Mouse (Mus musculus) heart, adult 2 months (tissue): Measurements from ENCODE around the gene Hist1h1a. TPM values are rescaled to one million over a fixed set of nuclear protein-coding genes. Genes with fewer than 3 reads are reported as not detected.

Experiments
- DNase-seq, 2 experiments: peaks; one replicate each; pipeline ENCODE4 v3.0.0; 2021
- H3K27ac ChIP-seq: fragments of 200-600 bp; 2 replicates; pipeline ENCODE4 v1.8.1; 2022
- H3K27me3 ChIP-seq: fragments of 200-500 bp; 2 replicates; pipeline ENCODE4 v1.6.1; 2012; ENCODE audit warnings: mild to moderate bottlenecking, low read length, inconsistent platforms, mixed read lengths; ENCODE audit not compliant: control insufficient read depth, insufficient read depth
- H3K36me3 ChIP-seq: fragments of 200-500 bp; 2 replicates; pipeline ENCODE4 v1.6.1; 2012; ENCODE audit warnings: low read length, inconsistent platforms; ENCODE audit not compliant: control insufficient read depth, insufficient read depth
- H3K4me1 ChIP-seq: fragments of 200-500 bp; 2 replicates; pipeline ENCODE4 v1.6.1; 2011; ENCODE audit warnings: low read length; ENCODE audit not compliant: control insufficient read depth, insufficient read depth
- H3K4me3 ChIP-seq: fragments of 200-600 bp; 2 replicates; pipeline ENCODE4 v1.8.1; 2022
- H3K79me2 ChIP-seq: fragments of 200-500 bp; replicated peaks from 2 replicates; pipeline ENCODE4 v1.6.1; 2012; ENCODE audit warnings: mild to moderate bottlenecking, inconsistent platforms, low read length, moderate library complexity, mixed read lengths; ENCODE audit not compliant: control insufficient read depth, insufficient read depth
- H3K9ac ChIP-seq: fragments of 200-500 bp; 2 replicates; pipeline ENCODE4 v1.6.1; 2012; ENCODE audit warnings: low read depth, mild to moderate bottlenecking, control low read depth, inconsistent platforms, low read length, mixed read lengths
- CTCF ChIP-seq: fragments of 200-600 bp; IDR thresholded peaks from 2 replicates; pipeline ENCODE4 v1.8.1; 2022; ENCODE audit warnings: antibody characterized with exemption, mild to moderate bottlenecking, moderate library complexity
- EP300 ChIP-seq: fragments of 200-500 bp; IDR thresholded peaks from 2 replicates; pipeline ENCODE4 v1.6.1; 2011; ENCODE audit warnings: low read depth, low read length, control low read depth; ENCODE audit not compliant: insufficient read depth
- POLR2A ChIP-seq: fragments of 200-500 bp; IDR thresholded peaks from 2 replicates; pipeline ENCODE4 v1.6.1; 2011; ENCODE audit warnings: mild to moderate bottlenecking, low read depth, low read length, control low read depth; ENCODE audit not compliant: insufficient read depth
- WGBS: fragments of 180-500 bp; shearing (Covaris S2); methylation state at CpG from one replicate; pipeline ENCODE4 v1.1.7; 2018; 5-methylcytosine and 5-hydroxymethylcytosine counted together
- intact Hi-C: fragments of 180-260 bp; cut with DNase I; formaldehyde crosslinking; loops from one replicate; pipeline ENCODE4 v1.15.1; 2025
- microRNA-seq, 2 experiments: library from miRNA; unstranded; fragments of <30 nt; microRNA quantifications; one replicate each; pipeline ENCODE4 v1.2.0; 2021
- polyA plus RNA-seq: library from polyadenylated mRNA; depleted of rRNA; stranded (reverse); fragments of >200 nt; gene quantifications from 2 replicates; pipeline ENCODE4 v1.2.3, GENCODE M21; 2012; rRNA removed
- total RNA-seq, 2 experiments: library from RNA; stranded (reverse); gene quantifications; 2 replicates each; pipeline ENCODE4 v1.2.3; 2021

The Hist1h1a gene
- total and polyA plus RNA-seq, 3 experiments: 0.21 to 3.4 (median 2.0) TPM

GRCm38 (mm10) chr13:23778339-23778738, 14.9 kb downstream of the Hist1h1a start:
- no peak for DNase-seq
- Histone ChIP-seq H3K4me3 (no peak overlapping the region), H3K79me2 (no peaks in the 10 kb centered on the region), H3K27me3 (no peaks in the 10 kb centered on the region), H3K36me3 (no peaks in the 10 kb centered on the region), H3K4me1 (no peaks in the 10 kb centered on the region), H3K9ac (no peak overlapping the region), H3K27ac (no peak overlapping the region)
- TF ChIP-seq CTCF (no peak), EP300 (no peak), POLR2A (no peak)
- WGBS: 90% methylated on average over 7 of the region's 7 CpGs
- intact Hi-C loops: no loop called here

- H3K4me1 ChIP-seq: no peaks in the 10 kb centered on the region
- intact Hi-C loops: no loop called here
- no peak overlapping the region for H3K9ac ChIP-seq
- H3K4me3 ChIP-seq: no peak overlapping the region
- no peak overlapping the region for H3K27ac ChIP-seq
- WGBS: 72% methylated on average over 4 of the region's 4 CpGs
- no peak for TF ChIP-seq EP300
- no peak for TF ChIP-seq POLR2A
- no peak for TF ChIP-seq CTCF
- H3K36me3 ChIP-seq: no peaks in the 10 kb centered on the region
- H3K79me2 ChIP-seq: no peaks in the 10 kb centered on the region
- no peak for DNase-seq
- H3K27me3 ChIP-seq: no peaks in the 10 kb centered on the region
Observed at GRCm38 (mm10) chr13:23779025-23779424, 15.6 kb downstream of the Hist1h1a start.

GRCm38 (mm10) chr13:23792520-23792919, 29.1 kb downstream of the Hist1h1a start:
- H3K4me3 ChIP-seq: no peak overlapping the region
- intact Hi-C loops: loop anchor here (5.0 kb wide), 1 partner anchor 505 kb away; no protein-coding TSS in a partner anchor
- H3K36me3 ChIP-seq: no peaks in the 10 kb centered on the region
- DNase-seq: peak in 1 of 2 experiments; percentile 8
- no peak overlapping the region for H3K9ac ChIP-seq
- no peaks in the 10 kb centered on the region for H3K4me1 ChIP-seq
- no peaks in the 10 kb centered on the region for H3K27me3 ChIP-seq
- WGBS: 41% methylated on average over 2 of the region's 2 CpGs
- no peak overlapping the region for H3K27ac ChIP-seq
- TF ChIP-seq EP300 (no peak), CTCF (peak; percentile 93; the same call in 1 of the 2 replicates), POLR2A (no peak)
- H3K79me2 ChIP-seq: no peaks in the 10 kb centered on the region

GRCm38 (mm10) chr13:23799405-23799804, 35.9 kb downstream of the Hist1h1a start:
- Histone ChIP-seq H3K79me2 (no peaks in the 10 kb centered on the region), H3K4me3 (no peak overlapping the region), H3K36me3 (no peaks in the 10 kb centered on the region), H3K27ac (no peak overlapping the region), H3K9ac (no peak overlapping the region), H3K4me1 (no peaks in the 10 kb centered on the region), H3K27me3 (no peaks in the 10 kb centered on the region)
- 68% methylated on average over 5 of the region's 5 CpGs for WGBS
- no peak for TF ChIP-seq CTCF
- TF ChIP-seq POLR2A: no peak
- no peak for TF ChIP-seq EP300
- DNase-seq: no peak
- intact Hi-C loops: no loop called here

- Histone ChIP-seq H3K9ac (no peak overlapping the region), H3K4me3 (no peak overlapping the region), H3K4me1 (no peaks in the 10 kb centered on the region), H3K79me2 (no peaks in the 10 kb centered on the region), H3K27ac (no peak overlapping the region), H3K27me3 (no peaks in the 10 kb centered on the region), H3K36me3 (no peaks in the 10 kb centered on the region)
- intact Hi-C loops: no loop called here
- no peak for DNase-seq
- WGBS: 80% methylated on average over 2 of the region's 2 CpGs
- TF ChIP-seq EP300 (no peak), POLR2A (no peak)
Observed at GRCm38 (mm10) chr13:23804532-23804931, 41.1 kb downstream of the Hist1h1a start.

- no peak within 1 kb of the TSS for H3K9ac ChIP-seq
- H3K4me3 ChIP-seq: no peak within 1 kb of the TSS
- no peaks in the 10 kb centered on the region for H3K4me1 ChIP-seq
- H3K79me2 ChIP-seq: no peaks in the 10 kb centered on the region
- 80% methylated on average over 15 of the region's 15 CpGs for WGBS
- no peak for TF ChIP-seq EP300
- H3K27ac ChIP-seq: no peak within 1 kb of the TSS
- intact Hi-C loops: no loop called here
- DNase-seq: no peak
- H3K27me3 ChIP-seq: no peaks in the 10 kb centered on the region
- no peaks in the 10 kb centered on the region for H3K36me3 ChIP-seq
Observed at GRCm38 (mm10) chr13:23806422-23807052, 43.1 kb downstream of the Hist1h1a start, which contains the start of gene Slc17a2. Slc17a2 (plus strand) TSS chr13:23806993.

Small RNA genes within 50 kb of the gene (microRNA-seq; reads per million reads assigned to microRNA genes)
- gene Gm44314 (0 reads per million in 2 experiments), gene Gm44484 (0 reads per million in 2 experiments)

Other genes with a start within 250 kb of the Hist1h1a start
Only the 30 nearest of the 37 such genes appear.
- gene Hist1h1d, start 210.4 kb upstream of the Hist1h1a start, total RNA-seq: under 1 TPM; 0.86 to 0.91 TPM
- 0.04 and 0.09 TPM in 2 replicates for gene Hist1h1d, start 210.4 kb upstream of the Hist1h1a start, polyA plus RNA-seq
- 10 to 100 TPM; 14.0 to 14.6 TPM for gene Hist1h3e, start 201.3 kb upstream of the Hist1h1a start, total RNA-seq
- 1.8 and 2.0 TPM in 2 replicates for gene Hist1h3e, start 201.3 kb upstream of the Hist1h1a start, polyA plus RNA-seq
- gene Hist1h2ae, start 192.4 kb upstream of the Hist1h1a start, total RNA-seq: 1 to 10 TPM; 1.8 to 2.8 TPM
- 0.49 and 0.50 TPM in 2 replicates for gene Hist1h2ae, start 192.4 kb upstream of the Hist1h1a start, polyA plus RNA-seq
- gene Hist1h2bg, start 192.3 kb upstream of the Hist1h1a start, total RNA-seq: 10 to 100 TPM; 16.4 to 19.5 TPM
- 3.3 TPM in 2 replicates for gene Hist1h2bg, start 192.3 kb upstream of the Hist1h1a start, polyA plus RNA-seq
- 1 to 10 TPM; 5.2 to 8.4 TPM for gene Hist1h2bf, start 189.5 kb upstream of the Hist1h1a start, total RNA-seq
- 1.00 TPM in 1 of 2 replicates, not detected in the other for gene Hist1h2bf, start 189.5 kb upstream of the Hist1h1a start, polyA plus RNA-seq
- 1 to 10 TPM; 1.4 to 2.8 TPM for gene Hist1h2ad, start 189.3 kb upstream of the Hist1h1a start, total RNA-seq
- 0.61 TPM in 1 of 2 replicates, not detected in the other for gene Hist1h2ad, start 189.3 kb upstream of the Hist1h1a start, polyA plus RNA-seq
- gene Hist1h3d, start 187.9 kb upstream of the Hist1h1a start, total RNA-seq: 1 to 10 TPM; 1.5 to 2.3 TPM
- gene Hist1h3d, start 187.9 kb upstream of the Hist1h1a start, polyA plus RNA-seq: 1.1 and 1.6 TPM in 2 replicates
- gene Hist1h4d, start 182.1 kb upstream of the Hist1h1a start, total RNA-seq: 10 to 100 TPM; 47.3 to 51.7 TPM
- 1.7 and 2.5 TPM in 2 replicates for gene Hist1h4d, start 182.1 kb upstream of the Hist1h1a start, polyA plus RNA-seq
- 1 to 10 TPM; 8.8 to 9.8 TPM for gene Hist1h2be, start 142.5 kb upstream of the Hist1h1a start, total RNA-seq
- 2.4 and 4.9 TPM in 2 replicates for gene Hist1h2be, start 142.5 kb upstream of the Hist1h1a start, polyA plus RNA-seq
- 10 to 100 TPM; 20.4 to 28.8 TPM for gene Hist1h1e, start 141.1 kb upstream of the Hist1h1a start, total RNA-seq
- gene Hist1h1e, start 141.1 kb upstream of the Hist1h1a start, polyA plus RNA-seq: 1.3 and 3.2 TPM in 2 replicates
- 1 to 10 TPM; 1.3 to 1.6 TPM for gene Hist1h2ac, start 79.7 kb upstream of the Hist1h1a start, total RNA-seq
- 0.57 and 0.76 TPM in 2 replicates for gene Hist1h2ac, start 79.7 kb upstream of the Hist1h1a start, polyA plus RNA-seq
- 10 to 100 TPM; 73.4 to 78.7 TPM for gene Hist1h2bc, start 79.5 kb upstream of the Hist1h1a start, total RNA-seq
- 119 and 135 TPM in 2 replicates for gene Hist1h2bc, start 79.5 kb upstream of the Hist1h1a start, polyA plus RNA-seq
- gene Hist1h1t, start 67.9 kb upstream of the Hist1h1a start, total RNA-seq: not detected
- not detected in 2 replicates for gene Hist1h1t, start 67.9 kb upstream of the Hist1h1a start, polyA plus RNA-seq
- 10 to 100 TPM; 42.3 to 45.8 TPM for gene Hist1h4c, start 65.2 kb upstream of the Hist1h1a start, total RNA-seq
- 1.5 and 3.2 TPM in 2 replicates for gene Hist1h4c, start 65.2 kb upstream of the Hist1h1a start, polyA plus RNA-seq
- gene Hfe, start 52.8 kb upstream of the Hist1h1a start, total RNA-seq: 10 to 100 TPM; 58.9 to 62.8 TPM
- 16.8 and 21.1 TPM in 2 replicates for gene Hfe, start 52.8 kb upstream of the Hist1h1a start, polyA plus RNA-seq
- gene Hist1h1c, start 24.9 kb upstream of the Hist1h1a start, total RNA-seq: 100 to 1,000 TPM; 147 to 185 TPM
- 55.5 and 80.0 TPM in 2 replicates for gene Hist1h1c, start 24.9 kb upstream of the Hist1h1a start, polyA plus RNA-seq
- gene Hist1h3c, start 18.1 kb upstream of the Hist1h1a start, total RNA-seq: 1 to 10 TPM in 1 of 2 experiments, not detected in 1; 2.5 TPM
- 0.64 TPM in 1 of 2 replicates, not detected in the other for gene Hist1h3c, start 18.1 kb upstream of the Hist1h1a start, polyA plus RNA-seq
- 1 to 10 TPM; 3.2 to 4.9 TPM for gene Hist1h2bb, start 16.9 kb upstream of the Hist1h1a start, total RNA-seq
- 0.47 and 0.76 TPM in 2 replicates for gene Hist1h2bb, start 16.9 kb upstream of the Hist1h1a start, polyA plus RNA-seq
- 1 to 10 TPM; 4.4 to 6.7 TPM for gene Hist1h2ab, start 12.5 kb upstream of the Hist1h1a start, total RNA-seq
- 0.51 TPM in 1 of 2 replicates, not detected in the other for gene Hist1h2ab, start 12.5 kb upstream of the Hist1h1a start, polyA plus RNA-seq
- gene Hist1h3b, start 11.4 kb upstream of the Hist1h1a start, total RNA-seq: 1 to 10 TPM; 6.4 to 8.0 TPM
- 1.7 TPM in 1 of 2 replicates, not detected in the other for gene Hist1h3b, start 11.4 kb upstream of the Hist1h1a start, polyA plus RNA-seq
- gene Hist1h4b, start 6.7 kb upstream of the Hist1h1a start, total RNA-seq: 10 to 100 TPM in 1 of 2 experiments, 1 to 10 TPM in 1; 4.9 to 11.3 TPM
- 1.1 TPM in 1 of 2 replicates, not detected in the other for gene Hist1h4b, start 6.7 kb upstream of the Hist1h1a start, polyA plus RNA-seq
- gene Hist1h4a, start 2.4 kb upstream of the Hist1h1a start, total RNA-seq: 1 to 10 TPM; 6.2 to 7.2 TPM
- gene Hist1h4a, start 2.4 kb upstream of the Hist1h1a start, polyA plus RNA-seq: 0.47 TPM in 1 of 2 replicates, not detected in the other
- gene Hist1h3a, start 1.3 kb upstream of the Hist1h1a start, total RNA-seq: 1 to 10 TPM; 5.1 to 8.9 TPM
- gene Hist1h3a, start 1.3 kb upstream of the Hist1h1a start, polyA plus RNA-seq: not detected in 2 replicates
- gene Trim38, start 6.2 kb downstream of the Hist1h1a start, total RNA-seq: under 1 TPM in 1 of 2 experiments, not detected in 1; 0.11 TPM
- 0.08 and 0.12 TPM in 2 replicates for gene Trim38, start 6.2 kb downstream of the Hist1h1a start, polyA plus RNA-seq
- gene Slc17a2, start 43.3 kb downstream of the Hist1h1a start, total RNA-seq: not detected
- 0.06 and 0.09 TPM in 2 replicates for gene Slc17a2, start 43.3 kb downstream of the Hist1h1a start, polyA plus RNA-seq
- not detected for gene Slc17a3, start 75.8 kb downstream of the Hist1h1a start, total RNA-seq
- gene Slc17a3, start 75.8 kb downstream of the Hist1h1a start, polyA plus RNA-seq: not detected in 2 replicates
- gene Slc17a1, start 104.1 kb downstream of the Hist1h1a start, total RNA-seq: not detected
- gene Slc17a1, start 104.1 kb downstream of the Hist1h1a start, polyA plus RNA-seq: not detected in 2 replicates
- not detected for gene Slc17a4, start 151.3 kb downstream of the Hist1h1a start, total RNA-seq
- gene Slc17a4, start 151.3 kb downstream of the Hist1h1a start, polyA plus RNA-seq: not detected in 2 replicates
- gene Hist1h2ba, start 170.5 kb downstream of the Hist1h1a start, total RNA-seq: not detected
- gene Hist1h2ba, start 170.5 kb downstream of the Hist1h1a start, polyA plus RNA-seq: not detected in 2 replicates
- gene Hist1h2aa, start 170.8 kb downstream of the Hist1h1a start, total RNA-seq: not detected
- gene Hist1h2aa, start 170.8 kb downstream of the Hist1h1a start, polyA plus RNA-seq: not detected in 2 replicates